8 mouse cellular contexts compared by ENCODE assay signal in genomic region chr2:153161684-153162080, GRCm38 (mm10). TPM values are rescaled to one million over a fixed set of nuclear protein-coding genes. Genes with fewer than 3 reads are reported as not detected.
DNase-seq lines count a peak whose midpoint lies in the region; ATAC-seq and TF ChIP-seq lines count a peak whose summit lies in the region.

No protein-coding gene starts in this region.

- no peaks in the 10 kb centered on the region for H3K27me3 ChIP-seq in intestine, postnatal 0 days (replicated peaks; ENCODE audit: control insufficient read depth, insufficient read depth, low read length)
- no peaks in the 10 kb centered on the region for H3K27me3 ChIP-seq in neural tube, embryonic 12.5 days (replicated peaks)

- peak overlapping the region; percentile 79 for H3K4me3 ChIP-seq in intestine, postnatal 0 days (ENCODE audit: low read depth, low read length)
- peak overlapping the region; percentile 83 for H3K4me3 ChIP-seq in neural tube, embryonic 12.5 days

- H3K9ac ChIP-seq in intestine, postnatal 0 days (ENCODE audit: low read depth, low read length), result peak overlapping the region; percentile 66
- H3K9ac ChIP-seq in neural tube, embryonic 12.5 days, result peak overlapping the region; percentile 86

- DNase-seq in cerebellum, adult 11 months, result no peak
- DNase-seq in right cerebral cortex, postnatal 14 days, result peak; percentile 16
- DNase-seq in right cerebral cortex, postnatal 25 days, result no peak
- DNase-seq in cerebellum, adult 8-10 months, result no peak
- no peak for DNase-seq in cerebellum, postnatal 4 days (ENCODE audit: low spot score in 2 of 2)

- H3K4me1 ChIP-seq in intestine, postnatal 0 days (replicated peaks; ENCODE audit: control insufficient read depth, insufficient read depth, low read length), result peaks cover 4% of the 10 kb centered on the region; the same call in 1 of the 2 replicates
- H3K4me1 ChIP-seq in neural tube, embryonic 12.5 days, result peaks cover 12% of the 10 kb centered on the region

- 1% methylated on average over 16 of the region's 16 CpGs for WGBS in intestine, postnatal 0 days
- under 1% methylated on average over 16 of the region's 16 CpGs for WGBS in neural tube, embryonic 12.5 days

- TF ChIP-seq CTCF in intestine, postnatal 0 days (IDR thresholded peaks at IDR 0.05; ENCODE audit: low read depth), result no peak

- no peaks in the 10 kb centered on the region for H3K9me3 ChIP-seq in intestine, postnatal 0 days (ENCODE audit: control insufficient read depth)
- H3K9me3 ChIP-seq in neural tube, embryonic 12.5 days, result no peaks in the 10 kb centered on the region

- peak overlapping the region; percentile 94 for H3K4me2 ChIP-seq in intestine, postnatal 0 days (replicated peaks; ENCODE audit: low read depth)
- peak overlapping the region; percentile 98 for H3K4me2 ChIP-seq in neural tube, embryonic 12.5 days (replicated peaks)

- 0 out of 2 replicates have a peak, but pooled peaks have one; percentile 18 for ATAC-seq in cerebellum, adult (ENCODE audit: insufficient number of reproducible peaks, low FRiP score, low TSS enrichment)
- ATAC-seq in intestine, postnatal 0 days, result peak; percentile 43; the same call in 1 of the 2 replicates
- ATAC-seq in neural tube, embryonic 12.5 days (ENCODE audit: low FRiP score, low read depth), result peak; percentile 72

- peak overlapping the region; percentile 79 for H3K27ac ChIP-seq in intestine, postnatal 0 days (ENCODE audit: low read depth, low read length)
- peak overlapping the region; percentile 65; the same call in 1 of the 2 replicates for H3K27ac ChIP-seq in neural tube, embryonic 12.5 days

- H3K36me3 ChIP-seq in intestine, postnatal 0 days (ENCODE audit: control insufficient read depth, insufficient read depth), result peaks cover 6% of the 10 kb centered on the region; the same call in 1 of the 2 replicates
- H3K36me3 ChIP-seq in neural tube, embryonic 12.5 days, result peaks cover 4% of the 10 kb centered on the region; the same call in 1 of the 2 replicates

RNA-seq across cellular contexts. Expression of gene Tm9sf4, which starts 0.6 kb away (rescaled TPM):
- polyA plus RNA-seq in intestine, postnatal 0 days (2015; fragmentation: Nextera tagmentation; extraction: Ambion mirVana), result 64.7 and 68.3 TPM in 2 replicates
- 77.9 and 83.1 TPM in 2 replicates for polyA plus RNA-seq in neural tube, embryonic 12.5 days (2016; fragmentation: Nextera tagmentation; extraction: Ambion mirVana)

RNA-seq across cellular contexts. Expression of gene Hck, which starts 53.4 kb away (rescaled TPM):
- 3.4 and 3.5 TPM in 2 replicates for polyA plus RNA-seq in intestine, postnatal 0 days (2015; fragmentation: Nextera tagmentation; extraction: Ambion mirVana)
- 2.5 and 2.6 TPM in 2 replicates for polyA plus RNA-seq in neural tube, embryonic 12.5 days (2016; fragmentation: Nextera tagmentation; extraction: Ambion mirVana)

Comparison
In these comparisons a context has a peak if more than half of its experiments do, and no peak if none do; other contexts are left out.
1. ATAC-seq: peak in every context shown above with its lines; median percentile 72 in neural tube, embryonic 12.5 days; 43 in intestine, postnatal 0 days; 18 in cerebellum, adult.